Mouse (Mus musculus) adrenal gland, postnatal 4 days (tissue): ENCODE measurements around the gene Met. TPM values are rescaled to one million over a fixed set of nuclear protein-coding genes. Genes with fewer than 3 reads are reported as not detected.

ENCODE experiments used
- DNase-seq, 2 experiments: peaks; one replicate each; pipeline ENCODE4 v3.0.0; 2021 to 2022; ENCODE audit warnings: low spot score in 2 of 2, mixed read lengths in 2 of 2
- long read RNA-seq, 2 experiments: library from polyadenylated mRNA; stranded (forward); transcript quantifications; one replicate each; pipeline ENCODE4 v2.0.0; 2021
- total RNA-seq, 2 experiments: library from RNA; stranded (reverse); gene quantifications; 2 replicates each; pipeline ENCODE4 v1.2.3; 2021

Met gene
- total RNA-seq: 10 to 100 TPM; 10.3 to 10.6 TPM
- long read RNA-seq, experiment 1: 0 reads
- long read RNA-seq, experiment 2, partial matches to known transcripts: 1 of 1 reads
- long read RNA-seq, experiment 2, other reads (novel, unspliced or antisense): 0 of 1 reads

DNA sequence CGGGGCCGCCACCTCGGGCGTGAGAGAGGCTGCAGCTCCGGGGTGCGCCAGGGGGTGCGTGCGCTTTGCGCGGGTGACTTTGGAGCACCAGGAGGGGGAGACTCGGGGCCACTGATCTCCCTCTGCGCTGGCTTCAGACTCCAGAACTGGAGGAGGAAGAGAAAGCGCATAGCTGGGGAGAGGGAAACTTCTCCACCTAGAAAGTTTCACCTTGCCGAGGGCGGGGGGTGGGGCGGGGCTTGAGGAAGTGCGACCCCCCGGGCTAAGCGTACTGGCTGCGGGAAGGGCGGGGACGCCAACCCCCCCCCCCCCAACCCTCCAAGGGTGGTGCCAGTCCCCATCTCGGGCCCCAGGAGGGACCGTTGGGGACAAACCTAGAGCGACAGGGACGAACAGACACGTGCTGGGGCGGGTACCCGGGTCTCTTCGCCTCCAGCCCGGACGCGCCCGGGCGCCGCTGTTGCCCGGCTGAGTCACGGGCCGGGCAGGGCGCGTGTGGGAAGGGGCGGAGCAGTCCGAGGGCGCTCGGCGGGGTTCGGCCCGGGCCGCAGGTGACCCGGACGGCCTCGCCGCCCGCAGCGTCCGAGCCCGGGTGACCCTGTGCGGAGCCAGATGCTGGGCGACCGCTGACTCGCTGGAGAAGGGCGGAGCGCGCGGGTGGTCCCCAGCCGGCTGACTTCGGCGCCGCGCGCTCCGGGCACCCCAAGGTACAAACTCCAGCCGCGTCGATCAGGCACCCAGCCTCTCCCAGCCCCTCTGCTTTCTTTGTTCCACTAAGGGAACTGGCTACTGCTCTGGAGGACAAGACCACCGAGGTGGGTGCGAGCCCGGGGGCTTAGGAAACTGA lies at the start of gene Met:
Met (plus strand) TSS at position 367 of the 847 bp plus-strand sequence.
- peak; percentile 16 to 19 for DNase-seq

DNA sequence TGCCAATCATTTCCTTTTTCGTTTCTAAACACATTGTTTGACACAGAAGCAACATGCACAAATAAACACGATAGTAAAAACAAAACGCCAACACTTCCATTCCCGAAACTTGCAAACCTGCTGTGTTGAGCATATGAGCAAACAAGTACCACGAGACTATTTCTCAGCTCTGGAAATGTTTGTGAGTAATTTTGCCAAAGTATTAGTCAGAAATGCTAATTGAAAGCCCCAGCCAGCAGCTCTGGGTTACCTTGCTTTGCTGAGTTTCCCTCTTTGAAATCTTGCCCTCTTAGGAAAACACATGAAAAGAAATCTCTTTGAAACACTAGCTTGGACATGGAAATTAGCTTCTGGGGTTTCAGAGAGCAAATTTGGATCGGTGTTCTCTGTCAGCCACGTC lies 45.4 kb upstream of the Met start:
- DNase-seq: no peak

DNA sequence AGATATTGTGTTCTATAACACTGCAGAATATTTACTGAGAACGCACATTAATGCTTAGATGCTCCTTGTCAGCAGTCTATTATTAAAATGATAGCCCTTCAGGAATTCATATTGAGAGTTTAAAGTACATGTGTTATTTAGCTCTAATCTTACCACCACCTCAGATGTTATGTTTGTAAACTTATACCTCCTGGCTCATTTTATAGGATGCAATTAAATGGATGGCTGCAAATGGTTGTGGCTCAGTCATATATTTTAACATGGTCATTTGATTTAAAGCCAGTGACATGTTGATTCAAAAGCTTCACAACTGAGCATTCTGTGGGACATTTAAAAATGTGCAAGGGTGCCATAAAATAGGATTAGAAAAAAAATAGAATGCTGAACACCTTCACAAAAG lies 41.2 kb upstream of the Met start:
- no peak for DNase-seq

DNA sequence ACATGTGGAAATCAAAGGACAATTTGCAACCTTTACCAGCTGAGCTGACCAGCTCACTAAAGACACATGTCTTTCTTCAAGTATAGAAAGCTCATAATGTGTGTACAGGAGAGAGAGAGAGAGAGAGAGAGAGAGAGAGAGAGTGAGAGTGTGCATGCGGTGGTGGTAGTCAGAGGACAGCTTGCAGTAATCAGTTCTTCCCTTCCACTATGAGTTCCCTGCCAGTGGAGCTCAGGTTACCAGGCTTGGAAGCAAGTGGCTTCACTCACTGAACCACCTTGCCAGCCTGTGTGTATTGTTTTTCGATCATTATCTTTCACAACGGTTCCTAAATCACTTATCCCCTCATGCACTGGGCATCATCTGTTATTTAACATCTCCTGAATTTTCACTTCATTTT lies 34.6 kb upstream of the Met start:
- no peak for DNase-seq

DNA sequence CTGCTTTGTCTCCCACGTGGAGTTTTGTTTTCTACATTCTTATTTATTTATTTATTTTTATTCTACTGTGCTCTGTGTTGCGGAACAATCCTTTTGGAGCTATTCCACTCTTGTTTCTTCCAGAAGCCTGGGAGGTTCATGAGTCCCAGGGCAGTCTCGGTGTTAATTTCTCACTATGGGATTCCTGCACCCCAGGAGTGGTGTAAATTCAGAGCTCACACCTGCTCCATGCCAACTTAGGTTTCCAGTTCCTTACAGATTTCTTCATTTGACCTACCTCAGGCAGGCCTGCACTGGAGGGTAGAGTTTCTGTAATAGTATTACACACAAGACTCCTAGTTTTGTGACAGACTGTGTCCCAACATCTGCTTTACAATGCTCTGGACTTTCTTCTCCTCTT lies 34.0 kb upstream of the Met start:
- no peak for DNase-seq

DNA sequence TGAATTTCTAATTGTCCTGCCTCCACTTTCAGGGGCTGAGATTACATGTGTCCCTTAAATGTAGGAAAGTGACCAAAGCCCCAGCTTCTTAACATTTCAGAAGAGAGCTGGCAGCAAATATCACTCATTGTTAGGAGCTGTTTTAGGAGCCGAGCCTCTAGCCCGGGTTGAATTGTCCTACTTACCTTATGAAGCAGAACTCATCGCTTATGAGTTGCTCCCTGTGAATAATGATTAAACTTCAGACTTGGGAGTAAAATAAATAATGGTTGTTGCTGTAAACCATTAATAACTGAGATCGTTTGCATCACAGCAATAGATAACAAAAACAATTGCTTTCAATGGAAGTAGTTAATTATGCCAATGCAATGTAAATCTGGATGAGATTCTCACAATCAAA lies 20.3 kb upstream of the Met start:
- no peak for DNase-seq

DNA sequence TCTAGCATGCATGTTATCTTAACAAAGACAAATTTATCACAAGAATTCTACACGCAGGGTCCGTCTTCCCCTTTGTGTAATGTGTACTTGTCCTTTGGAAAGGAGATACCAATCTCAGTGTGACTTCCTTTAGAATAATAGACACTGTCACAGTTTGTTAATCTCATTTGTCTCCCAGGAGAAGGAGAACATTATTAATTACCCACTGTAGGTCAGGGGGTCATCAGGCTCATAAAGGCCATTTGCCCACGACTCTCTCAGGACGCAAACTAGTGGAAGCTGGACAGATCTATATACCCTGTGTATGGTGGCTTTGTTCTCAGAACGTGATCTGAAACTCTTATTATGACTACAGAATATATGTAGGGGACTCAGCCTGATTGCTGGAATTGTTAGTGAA lies 12.3 kb upstream of the Met start:
- no peak for DNase-seq

DNA sequence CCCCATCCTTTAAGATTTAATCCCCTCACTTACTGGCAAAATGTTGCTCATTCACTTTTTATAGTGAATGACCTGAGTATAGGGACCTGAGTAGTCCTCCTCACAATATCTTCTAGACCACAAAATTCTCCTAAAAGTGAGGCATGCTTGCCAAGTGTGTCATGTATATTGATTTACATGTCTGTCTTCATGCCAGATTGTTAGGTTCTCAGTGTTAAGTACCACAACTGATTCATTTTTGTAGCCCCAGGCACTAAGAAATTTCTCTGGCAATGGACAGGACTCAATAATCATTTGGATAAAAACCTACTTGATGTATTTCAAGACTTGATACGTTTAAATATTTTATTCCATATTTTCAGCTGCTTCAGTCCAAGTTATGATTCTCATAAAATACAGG lies 8.5 kb upstream of the Met start:
- DNase-seq: no peak

DNA sequence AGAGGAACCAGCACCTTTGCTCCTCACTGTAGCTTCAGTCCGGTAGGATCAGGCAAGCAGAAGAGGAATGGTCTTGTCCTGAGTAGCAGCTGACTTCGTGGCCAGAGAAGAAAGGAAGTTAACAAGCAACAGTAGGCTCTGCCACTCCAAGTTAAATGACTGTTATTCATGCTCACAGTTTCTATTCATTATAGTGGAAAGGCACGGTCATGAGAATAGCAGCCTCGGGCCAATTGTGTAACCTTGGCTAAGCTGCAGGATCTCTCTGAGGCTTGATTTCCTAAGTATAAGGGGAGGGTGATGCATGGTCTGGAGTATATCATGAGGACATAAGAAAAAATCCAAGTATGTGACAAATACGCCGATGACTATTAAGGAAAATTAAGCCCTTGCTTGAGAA lies 4.0 kb upstream of the Met start:
- no peak for DNase-seq

DNA sequence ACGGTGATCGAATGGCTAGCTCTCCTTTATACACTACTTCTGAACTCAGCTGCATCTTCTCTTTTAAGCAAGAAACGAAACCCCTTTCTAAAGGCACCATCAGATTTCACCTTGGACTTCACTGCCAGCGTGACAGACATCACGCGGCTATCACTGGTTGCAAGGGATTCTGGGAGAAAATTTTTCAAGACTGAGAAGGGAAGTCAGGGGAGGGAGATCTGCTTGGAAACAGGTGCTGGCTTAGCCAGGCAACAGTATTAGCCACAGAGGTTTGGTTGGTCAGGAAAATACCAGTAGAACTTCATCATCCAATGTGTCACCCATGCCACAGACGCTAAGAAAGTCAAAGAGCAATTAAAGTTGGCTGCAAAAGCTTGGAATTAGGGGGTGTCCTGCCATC lies 2.2 kb upstream of the Met start:
- DNase-seq: no peak

DNA sequence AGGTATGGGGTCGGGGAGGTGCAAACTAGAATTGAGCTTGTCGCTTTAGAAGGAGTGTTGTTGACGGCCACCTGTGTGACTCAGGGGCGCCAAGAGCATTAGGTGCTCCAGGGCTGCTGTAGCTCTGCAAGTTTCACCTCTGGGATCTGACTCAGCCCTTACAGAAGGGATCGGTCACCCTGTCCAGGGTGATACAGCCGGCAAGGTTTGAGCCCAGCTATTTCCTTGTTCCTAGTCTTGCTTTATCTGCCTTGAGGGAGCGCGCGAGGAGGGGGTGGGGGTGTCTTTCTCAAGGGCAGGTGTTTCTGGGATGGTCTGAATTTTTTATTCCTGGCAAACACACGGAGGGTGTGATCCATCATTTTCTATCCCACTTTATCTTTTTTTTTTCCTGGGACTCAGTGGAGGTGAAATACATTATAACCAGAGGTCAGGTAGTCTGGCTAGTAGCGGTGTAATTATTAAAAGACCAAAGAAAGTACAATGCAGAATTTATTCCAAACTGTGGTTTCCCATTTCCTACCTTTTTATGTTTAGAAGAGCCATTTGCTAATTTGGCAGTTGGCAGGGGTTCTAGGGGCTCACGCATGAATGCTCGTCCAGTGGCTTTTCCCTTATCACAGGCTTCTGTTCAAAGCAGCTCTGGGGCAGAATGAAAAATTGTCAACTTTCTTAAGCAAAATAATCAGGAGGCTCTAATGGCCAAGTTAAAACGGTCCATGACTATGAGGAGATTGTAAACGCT lies 853 bp downstream of the Met start:
- DNase-seq: no peak

DNA sequence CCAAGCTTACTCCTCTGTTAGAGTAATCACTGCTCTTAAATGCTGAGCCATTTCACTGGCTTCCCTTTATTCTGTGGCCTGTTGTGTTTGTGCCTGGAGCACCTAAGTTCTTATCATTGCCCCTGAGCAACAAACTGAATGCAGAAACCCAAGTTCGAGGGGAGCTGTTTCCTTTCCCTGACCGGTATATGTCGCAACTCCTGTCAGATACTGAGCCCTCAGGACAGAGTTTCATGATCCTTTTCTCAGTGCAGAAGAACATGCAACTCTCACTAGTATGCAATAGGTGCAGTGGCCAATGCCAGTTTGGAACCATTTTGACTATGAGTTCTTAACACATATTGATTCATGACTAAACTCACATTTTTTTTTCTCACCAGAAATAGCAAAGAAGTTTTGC lies 2.9 kb downstream of the Met start:
- DNase-seq: no peak

DNA sequence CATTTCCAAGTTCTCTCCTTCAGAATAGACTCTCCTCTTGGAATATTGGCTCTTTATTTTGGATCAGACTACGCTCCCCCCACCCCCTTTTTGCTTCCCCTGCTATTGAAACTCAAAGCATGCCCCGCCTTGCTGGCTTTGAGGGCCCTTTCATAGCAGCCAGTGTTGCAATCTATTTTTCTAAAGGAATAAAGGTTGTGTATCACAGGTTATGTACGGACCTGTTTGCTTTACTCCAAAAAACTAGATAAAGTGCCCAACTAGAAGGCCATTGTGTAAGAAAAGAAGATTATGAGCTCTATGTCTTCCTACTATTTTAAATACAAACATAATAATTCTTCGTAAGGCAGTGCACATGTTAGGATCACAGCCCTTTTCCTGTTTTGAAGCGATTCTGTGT lies 5.4 kb downstream of the Met start:
- no peak for DNase-seq

DNA sequence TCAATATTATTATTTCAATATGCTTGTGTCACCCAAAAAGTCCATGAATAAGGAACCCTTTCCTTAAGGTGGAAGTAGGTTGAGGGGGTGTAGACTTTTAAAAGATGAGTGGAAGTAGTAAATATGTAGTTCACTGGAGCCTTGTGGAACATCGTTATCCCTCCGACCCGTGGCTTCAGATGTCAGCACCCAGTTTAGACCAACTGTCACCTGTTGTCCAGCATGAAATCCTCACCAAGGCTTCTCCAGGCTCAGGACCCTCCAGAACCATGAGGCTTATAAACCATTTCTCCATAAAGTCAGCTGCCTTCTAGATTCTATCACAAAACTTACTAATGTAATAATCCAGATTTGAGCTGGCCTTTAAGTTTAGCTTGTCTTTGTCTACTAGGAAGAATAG lies 9.5 kb downstream of the Met start:
- no peak for DNase-seq

DNA sequence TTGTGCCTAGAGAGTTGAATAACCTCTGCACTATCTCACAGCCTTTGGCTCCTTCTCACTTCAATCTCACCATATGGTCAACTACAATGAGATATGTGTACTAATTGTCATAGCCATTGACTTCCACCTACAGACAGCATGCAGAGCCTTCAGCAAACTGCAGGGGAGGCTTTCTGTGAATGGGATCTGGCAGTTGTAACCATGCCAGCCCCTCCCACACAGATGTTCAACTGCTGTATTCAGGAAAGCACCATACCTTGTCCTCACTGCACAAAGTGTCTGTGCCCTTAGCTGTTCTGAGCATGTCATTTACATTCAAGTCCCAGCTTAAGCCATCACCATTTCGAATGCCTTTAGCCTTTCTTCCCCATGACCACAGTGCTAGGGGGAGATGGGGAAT lies 14.2 kb downstream of the Met start:
- DNase-seq: no peak

DNA sequence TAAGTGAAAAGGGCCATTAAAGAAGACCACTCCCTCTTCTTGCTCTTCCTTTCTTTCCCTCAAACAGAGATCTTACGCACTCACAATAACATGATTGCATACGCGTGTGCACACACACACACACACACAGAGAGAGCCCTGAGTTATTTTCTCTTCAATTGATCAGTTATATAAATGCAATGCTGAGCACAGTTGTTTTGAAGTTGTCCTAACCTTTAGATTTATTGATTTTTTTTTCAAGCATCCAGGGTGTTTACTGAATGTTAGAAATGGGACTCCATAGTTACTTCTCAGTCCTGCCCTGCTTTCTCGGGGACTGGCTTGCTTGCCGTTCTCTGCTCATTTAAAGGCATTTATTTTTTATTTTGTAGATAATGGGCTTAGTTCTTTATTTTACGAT lies 14.7 kb downstream of the Met start:
- DNase-seq: no peak

DNA sequence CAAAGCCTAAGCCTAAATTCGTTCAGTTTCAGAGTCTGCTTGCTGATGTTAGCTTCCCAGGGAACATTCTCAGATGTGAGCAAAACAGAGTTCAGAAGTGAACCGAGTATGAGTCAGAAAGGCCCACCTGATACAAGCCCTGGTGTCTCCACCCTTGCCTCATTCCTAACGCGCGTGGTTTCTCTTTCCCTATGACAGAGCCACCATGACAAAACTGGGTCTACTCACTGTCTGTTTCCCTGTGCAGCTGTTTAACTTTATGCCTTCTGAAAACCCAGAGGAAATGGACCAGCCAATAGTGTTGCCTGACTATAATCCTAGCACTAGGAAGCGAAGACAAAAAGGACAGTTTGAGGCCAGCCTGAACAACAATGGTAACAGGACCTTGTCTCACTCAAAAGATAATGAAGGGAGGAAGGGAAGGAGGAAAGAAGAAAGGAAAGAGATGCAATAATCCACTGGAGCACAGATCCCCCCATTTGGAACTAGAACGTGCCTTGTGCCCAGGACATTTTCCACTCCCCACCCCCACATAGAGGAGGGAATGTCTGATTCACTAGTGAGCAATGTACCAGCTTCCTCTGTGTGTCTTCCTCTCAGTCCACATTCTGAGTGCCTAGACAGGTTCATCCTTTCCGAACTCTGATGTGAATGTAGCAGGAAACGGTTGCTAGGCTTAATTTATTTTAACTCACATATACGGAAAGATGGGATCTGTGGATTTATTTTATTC lies 15.4 kb downstream of the Met start:
- DNase-seq: no peak

DNA sequence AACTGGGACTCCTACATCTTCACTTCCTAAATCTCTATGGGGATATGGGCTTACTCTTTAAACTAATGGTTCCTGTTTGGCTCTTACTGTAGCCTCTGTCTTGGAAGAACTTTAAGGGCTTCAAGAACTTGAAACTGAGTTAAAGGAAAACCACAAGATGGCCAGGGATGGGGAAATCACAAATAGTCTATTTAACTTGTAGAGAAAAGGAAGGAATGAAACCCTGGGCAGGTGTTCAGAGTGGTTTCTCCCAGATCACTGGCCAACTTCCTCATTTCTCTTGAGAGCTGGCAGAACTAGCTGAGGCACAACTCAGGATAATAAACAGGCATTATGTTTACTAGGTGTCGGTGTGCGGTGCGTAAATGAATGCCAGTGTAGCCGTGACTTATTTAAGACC lies 17.5 kb downstream of the Met start:
- no peak for DNase-seq

DNA sequence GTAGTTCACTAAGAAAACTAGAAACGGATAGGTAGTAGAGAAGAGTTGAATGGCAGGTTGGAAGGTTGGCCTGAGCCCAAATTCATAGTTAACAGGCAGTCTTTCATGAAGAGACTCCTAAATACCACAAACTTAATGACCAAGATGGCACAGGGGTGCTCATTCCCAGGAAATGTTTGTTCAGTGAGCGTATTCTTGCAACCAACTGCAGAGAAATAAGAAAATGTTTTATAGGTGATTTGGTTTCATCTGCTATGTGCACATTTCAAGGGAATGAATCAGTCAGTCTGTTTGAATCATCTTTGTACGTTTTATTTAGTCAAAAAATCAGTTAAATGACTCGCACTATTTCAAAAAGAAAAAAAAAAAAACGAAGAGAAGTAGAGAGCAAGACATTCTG lies 21.6 kb downstream of the Met start:
- no peak for DNase-seq

DNA sequence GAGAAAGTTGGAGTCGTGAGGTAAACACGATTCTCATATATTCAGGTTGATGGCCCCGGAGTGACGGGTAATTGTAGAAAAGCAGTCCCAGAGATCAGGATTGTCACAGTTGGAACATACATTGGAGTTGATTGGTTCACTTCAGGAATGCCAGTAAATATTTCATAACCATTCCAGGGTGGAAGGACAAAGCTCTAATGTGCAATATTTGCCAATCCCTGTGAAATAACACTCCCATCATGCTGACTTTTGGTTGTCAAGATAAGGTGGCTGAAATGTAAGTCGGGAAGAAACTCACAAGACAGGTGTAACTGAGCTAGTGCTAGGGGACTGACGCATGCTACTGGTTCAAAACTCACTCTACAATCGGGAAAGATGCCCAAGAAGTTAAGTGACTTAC lies 22.2 kb downstream of the Met start:
- DNase-seq: no peak

DNA sequence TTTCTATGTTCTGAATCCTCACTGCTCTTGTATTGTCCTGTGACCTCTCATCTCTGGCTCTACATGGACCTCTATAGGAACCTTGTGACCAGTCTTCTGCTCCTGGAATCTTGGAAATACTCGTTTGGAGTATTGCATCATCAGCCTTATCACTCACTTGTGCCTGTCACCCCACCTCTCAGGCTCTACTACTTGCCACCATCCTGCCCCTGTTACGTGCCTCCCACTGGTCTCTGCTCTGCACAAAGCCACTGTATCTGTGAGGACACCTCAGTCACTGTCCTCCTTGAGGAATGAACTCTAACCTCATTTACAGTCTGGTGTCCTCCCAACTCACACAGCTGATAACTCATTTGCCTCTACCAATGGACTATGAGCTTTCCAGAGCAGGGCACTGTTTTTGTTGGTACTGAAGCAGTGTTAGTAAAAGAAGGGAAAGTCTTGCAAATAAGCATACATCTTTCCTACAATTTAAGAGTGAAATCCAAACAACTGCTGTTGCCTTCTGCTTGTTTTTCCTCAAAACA lies 24.8 kb downstream of the Met start:
- DNase-seq: no peak

DNA sequence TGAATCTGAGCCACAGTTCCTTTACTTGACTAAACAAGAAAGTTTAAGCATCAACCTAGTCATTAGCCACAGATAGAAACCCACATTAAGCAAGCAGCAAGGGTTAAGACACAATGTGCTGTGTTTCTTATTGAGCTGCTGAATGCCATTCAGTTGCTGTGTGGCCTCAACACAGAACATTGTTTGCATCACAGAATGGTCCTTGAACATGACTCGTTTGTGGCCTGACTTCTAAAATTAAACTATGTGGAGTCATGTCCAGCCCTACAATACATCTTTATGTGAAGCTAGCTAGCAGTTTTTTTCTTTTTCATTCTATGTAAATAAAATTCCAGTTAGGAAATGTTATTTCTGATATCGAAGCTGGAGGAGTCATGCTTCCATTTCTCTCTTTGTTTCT lies 27.2 kb downstream of the Met start:
- DNase-seq: no peak
